Mouse (Mus musculus): ENCODE results near the gene Pnkd. TPM values are rescaled to one million over a fixed set of nuclear protein-coding genes. Genes with fewer than 3 reads are reported as not detected.

Pnkd gene
- total RNA-seq, 2 experiments from 2014 or later = 72.1 to 72.4 TPM

DNA sequence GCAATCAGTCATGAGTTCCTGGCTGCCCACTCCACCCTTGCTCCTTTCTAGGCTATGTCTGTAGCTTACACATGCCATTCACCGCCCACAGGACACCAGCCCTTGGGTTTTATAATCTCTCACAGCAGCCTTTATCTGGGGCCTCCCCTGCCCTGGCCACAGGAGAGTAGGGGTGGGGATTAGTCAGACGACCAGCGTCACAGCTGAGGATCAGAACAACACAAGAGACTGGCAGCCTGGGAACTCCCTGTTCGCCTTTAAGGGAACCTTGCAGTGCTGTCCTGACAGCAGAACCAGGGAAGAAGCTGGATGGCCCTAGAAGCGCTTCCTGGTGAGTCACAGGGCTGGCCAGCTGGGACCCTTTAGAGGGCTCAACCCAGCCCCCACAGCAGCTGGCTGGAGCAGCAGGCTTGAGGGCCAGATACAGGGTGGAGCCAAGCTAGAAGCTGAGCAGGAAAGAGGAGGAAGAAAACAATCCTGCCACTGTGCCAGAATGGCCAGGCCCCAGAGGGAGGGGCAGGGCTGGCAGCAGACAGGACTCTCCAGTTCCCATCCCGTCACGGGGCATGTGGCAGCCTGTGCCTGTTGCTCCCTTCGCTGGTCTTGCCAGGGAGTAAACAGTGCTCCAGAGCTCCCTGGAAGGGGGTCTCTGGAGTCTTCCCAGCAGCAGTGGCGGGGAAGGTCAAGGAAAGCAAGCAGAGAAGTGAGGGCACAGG is 10.9 kb downstream of the Pnkd start:
- DNase-seq (ENCODE audit: low spot score in 2 of 2) = peak; percentile 48 to 72

DNA sequence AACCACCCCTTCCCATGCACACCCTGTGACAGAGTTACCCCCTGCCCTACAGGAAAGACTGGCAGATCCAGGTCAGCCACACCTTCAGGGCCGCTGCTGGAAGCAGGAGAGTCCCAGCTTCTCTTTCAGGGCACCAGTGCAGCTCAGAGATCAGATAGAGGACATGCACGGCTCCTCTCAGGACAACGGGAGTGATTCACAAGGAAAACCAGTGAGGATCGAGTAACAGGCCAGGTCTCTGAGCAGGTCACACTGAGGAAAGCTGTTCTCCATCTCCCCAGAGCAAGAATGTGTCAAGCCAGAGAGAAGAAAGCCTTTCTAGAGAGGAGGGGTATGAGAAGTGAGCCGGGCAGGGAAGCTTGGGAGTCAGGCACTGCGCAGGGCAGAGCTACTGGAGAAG is 11.7 kb downstream of the Pnkd start:
- no peak for DNase-seq (ENCODE audit: low spot score in 2 of 2)

- DNase-seq (ENCODE audit: low spot score in 2 of 2) = peak in 1 of 2 experiments; percentile 28
Observed at GRCm38 (mm10) chr1:74297269-74297668, 12.5 kb downstream of the Pnkd start.

GRCm38 (mm10) chr1:74298157-74298750 is 13.5 kb downstream of the Pnkd start:
- DNase-seq (ENCODE audit: low spot score in 2 of 2) = no peak

GRCm38 (mm10) chr1:74298996-74299395 is 14.3 kb downstream of the Pnkd start:
- DNase-seq (ENCODE audit: low spot score in 2 of 2) = no peak

DNA sequence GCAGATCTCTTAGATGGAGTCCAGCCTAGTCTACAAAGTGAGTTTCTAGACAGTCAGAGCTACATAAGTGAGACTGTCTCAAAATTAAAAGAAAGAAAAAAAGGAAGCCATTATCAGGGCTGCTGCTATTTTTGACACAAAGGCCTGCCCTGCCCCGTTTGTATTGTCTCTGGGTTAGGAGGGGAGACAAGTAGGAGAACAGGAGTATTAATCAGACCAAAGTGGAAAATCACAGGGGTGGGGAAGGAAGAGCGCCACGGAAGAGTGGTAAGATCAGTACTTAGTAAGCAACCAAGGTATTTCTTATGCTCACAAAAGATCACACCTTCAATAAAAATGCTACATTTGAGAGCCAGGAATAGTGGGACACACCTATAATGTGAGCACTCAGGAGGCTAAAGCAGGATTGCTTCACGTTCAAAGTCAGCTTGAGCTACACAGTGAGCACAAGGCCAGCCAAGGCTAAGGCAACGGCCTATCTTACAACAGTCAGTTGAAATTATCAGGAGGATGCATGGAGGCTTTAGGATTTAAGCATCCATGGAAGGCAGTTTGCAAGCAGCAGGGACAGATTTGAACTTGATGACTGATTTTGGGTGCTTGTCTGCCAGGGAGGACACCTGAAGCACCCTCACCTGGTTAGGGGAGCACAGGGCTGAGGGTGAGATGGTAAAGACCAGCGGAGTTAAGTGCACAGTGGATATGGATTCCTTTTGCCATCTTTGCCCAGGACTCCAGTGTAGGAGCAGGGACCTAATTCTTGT is 15.8 kb downstream of the Pnkd start:
- no peak for DNase-seq (ENCODE audit: low spot score in 2 of 2)

DNA sequence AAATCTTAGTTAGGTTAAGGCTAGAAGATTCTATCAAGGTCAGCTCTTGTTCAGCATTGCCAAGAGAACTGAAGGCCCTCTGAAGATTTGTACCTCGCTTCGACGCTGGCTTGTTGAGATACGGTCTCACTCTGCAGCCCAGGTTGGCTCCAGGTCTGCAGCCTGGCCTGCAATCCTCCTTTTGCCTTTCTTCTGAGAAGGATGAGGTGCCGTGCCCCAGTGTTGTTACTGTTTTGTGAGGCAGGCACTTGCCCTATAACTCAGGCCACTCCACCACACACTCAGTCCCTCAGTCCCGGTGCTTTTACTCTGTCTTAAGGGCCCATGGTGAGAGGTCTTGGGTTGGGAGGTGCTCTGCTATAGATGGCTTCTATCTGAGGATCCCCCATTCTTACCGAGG is 17.5 kb downstream of the Pnkd start:
- DNase-seq (ENCODE audit: low spot score in 2 of 2) = no peak

DNA sequence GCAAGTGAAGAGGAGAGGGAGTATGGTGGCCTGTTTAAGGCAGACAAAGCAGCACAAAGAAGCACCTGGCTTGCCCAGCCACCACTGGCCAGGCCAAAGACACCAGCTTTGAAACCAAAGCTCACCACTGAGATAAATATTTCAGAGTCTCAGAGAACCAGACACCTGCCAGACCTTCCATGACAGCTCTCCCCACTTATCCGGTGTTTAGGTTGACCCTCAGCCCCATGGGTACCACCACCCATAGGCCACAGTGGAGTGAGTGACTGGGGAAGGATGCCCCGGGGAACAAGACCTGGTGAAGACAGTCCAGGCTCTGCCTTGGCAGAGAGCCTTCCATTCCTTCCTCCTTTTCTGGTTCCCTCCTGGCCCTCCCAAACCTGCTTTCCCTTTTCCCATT is 18.1 kb downstream of the Pnkd start:
- DNase-seq (ENCODE audit: low spot score in 2 of 2) = no peak

DNA sequence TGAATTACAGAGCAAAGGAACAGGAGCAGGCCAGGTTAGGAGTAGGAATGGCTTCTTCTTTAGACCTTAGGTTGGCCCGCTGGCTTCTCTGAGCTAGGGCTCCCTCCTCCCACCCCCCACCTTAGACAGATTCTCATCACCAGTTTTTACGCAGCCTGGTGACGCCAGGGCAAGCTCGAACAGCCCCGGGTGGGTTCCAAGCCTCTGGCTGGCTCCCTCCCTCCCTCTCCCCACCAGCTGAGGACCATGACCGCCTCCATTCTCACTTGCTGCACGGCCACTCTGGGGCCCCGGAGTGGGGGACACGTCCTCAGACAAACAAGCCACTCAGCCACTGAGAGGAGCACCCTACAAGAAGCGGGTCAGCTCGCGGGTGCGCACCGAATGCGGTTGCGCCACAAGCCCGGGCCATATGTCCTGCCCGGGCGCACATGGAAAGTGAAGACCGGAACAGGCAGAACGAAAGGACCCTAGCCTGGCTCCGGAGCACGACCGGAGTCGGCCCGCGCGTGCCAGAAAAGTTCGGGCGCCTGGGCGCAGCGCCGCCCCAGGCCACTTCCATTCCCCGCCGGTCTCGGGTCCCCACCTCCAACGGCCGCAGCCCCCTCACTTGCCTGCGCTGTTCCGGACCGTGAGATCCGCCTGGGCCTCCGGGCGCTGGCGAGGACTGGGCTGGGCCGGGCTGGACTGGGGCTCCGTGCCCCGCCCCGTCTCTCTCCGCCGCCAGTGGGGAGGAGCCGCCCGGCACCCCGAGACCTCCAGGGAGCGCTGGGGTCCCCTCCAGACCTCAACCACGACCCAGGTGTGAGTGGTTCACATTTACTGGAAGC is 19.0 kb downstream of the Pnkd start:
- peak; percentile 60 to 74 for DNase-seq (ENCODE audit: low spot score in 2 of 2)

GRCm38 (mm10) chr1:74304339-74304790 is 19.6 kb downstream of the Pnkd start:
- no peak for DNase-seq (ENCODE audit: low spot score in 2 of 2)

GRCm38 (mm10) chr1:74304946-74305345 is 20.2 kb downstream of the Pnkd start:
- DNase-seq (ENCODE audit: low spot score in 2 of 2) = no peak

GRCm38 (mm10) chr1:74305522-74305921 is 20.8 kb downstream of the Pnkd start, which contains the start of gene Tmbim1:
TSS of gene Tmbim1 (minus strand) at chr1:74305622.
- DNase-seq (ENCODE audit: low spot score in 2 of 2) = no peak

- DNase-seq (ENCODE audit: low spot score in 2 of 2) = no peak
Observed at GRCm38 (mm10) chr1:74307146-74307545, 22.4 kb downstream of the Pnkd start.

- DNase-seq (ENCODE audit: low spot score in 2 of 2) = no peak
Observed at GRCm38 (mm10) chr1:74308001-74308964, 23.6 kb downstream of the Pnkd start.

GRCm38 (mm10) chr1:74309767-74310166 is 25.0 kb downstream of the Pnkd start:
- DNase-seq (ENCODE audit: low spot score in 2 of 2) = no peak

- no peak for DNase-seq (ENCODE audit: low spot score in 2 of 2)
Observed at GRCm38 (mm10) chr1:74313049-74313692, 28.4 kb downstream of the Pnkd start.

DNA sequence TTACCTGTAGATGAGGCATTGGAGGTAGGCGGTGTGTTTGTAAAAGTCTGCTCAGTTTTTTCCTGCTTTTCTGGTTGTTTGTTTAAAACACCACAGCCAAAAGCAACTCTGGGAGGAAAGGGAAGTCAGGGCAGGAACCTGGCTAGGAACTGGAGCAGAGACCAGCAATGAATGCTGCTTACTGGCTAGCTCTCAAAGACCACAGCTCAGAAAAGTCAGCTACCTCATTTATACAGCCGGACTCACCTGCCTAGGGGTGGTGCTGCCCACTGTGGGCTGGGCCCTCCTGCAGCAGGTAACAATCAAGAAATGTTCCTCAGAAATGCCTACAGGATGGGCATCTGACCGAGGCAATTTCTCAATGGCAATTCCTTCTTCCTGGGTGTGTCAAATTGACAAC is 30.1 kb downstream of the Pnkd start:
- no peak for DNase-seq (ENCODE audit: low spot score in 2 of 2)

- no peak for DNase-seq (ENCODE audit: low spot score in 2 of 2)
Observed at GRCm38 (mm10) chr1:74316114-74316827, 31.5 kb downstream of the Pnkd start.

- no peak for DNase-seq (ENCODE audit: low spot score in 2 of 2)
Observed at GRCm38 (mm10) chr1:74318711-74319110, 34.0 kb downstream of the Pnkd start.
